Mouse (Mus musculus): ENCODE results near the gene Slc34a3. TPM values are rescaled to one million over a fixed set of nuclear protein-coding genes. Genes with fewer than 3 reads are reported as not detected.

Slc34a3 gene
- polyA plus RNA-seq, 1 experiment from 2014 or later: not detected

DNA sequence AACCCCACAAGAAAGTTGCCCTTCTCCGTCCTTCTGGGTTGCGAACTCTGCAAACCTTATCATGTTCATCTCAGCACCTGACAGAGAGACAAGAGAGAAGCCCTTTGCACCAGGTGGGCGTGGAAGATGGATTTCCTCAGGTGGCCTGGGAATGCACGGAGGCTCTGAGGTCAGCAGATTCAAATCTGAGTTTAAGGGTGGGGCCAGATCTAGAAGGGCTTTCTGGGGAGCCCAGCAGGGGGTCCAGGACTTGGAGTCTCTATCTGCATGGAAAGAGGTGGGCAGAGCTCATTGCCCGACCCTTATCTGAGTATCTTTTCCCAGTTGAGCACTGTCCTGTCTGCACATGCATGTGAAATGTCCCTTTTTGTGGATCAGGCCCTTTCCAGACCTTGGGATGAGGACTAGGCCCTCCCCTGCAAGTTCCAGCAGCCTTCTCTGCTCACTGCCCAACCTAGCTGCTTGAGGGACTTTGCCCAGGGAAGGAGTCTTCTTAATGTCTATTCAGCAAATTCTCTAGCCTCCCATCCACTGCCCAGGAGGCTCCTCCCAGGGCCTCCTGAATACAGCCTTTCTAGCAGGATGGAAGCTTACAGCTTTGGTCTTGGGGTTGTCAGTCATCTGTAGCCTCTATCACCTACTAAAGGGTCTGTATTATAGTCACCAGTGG, 522 bp upstream of the Slc34a3 start:
- Histone ChIP-seq H3K4me2 (replicated peaks) (no peak overlapping the region), H3K27ac (replicated peaks) (no peak overlapping the region), H3K9me3 (no peaks in the 10 kb centered on the region), H3K9ac (replicated peaks) (no peak overlapping the region), H3K27me3 (peaks cover 5% of the 10 kb centered on the region; the same call in 1 of the 2 replicates), H3K36me3 (no peaks in the 10 kb centered on the region), H3K4me3 (no peak overlapping the region), H3K4me1 (no peaks in the 10 kb centered on the region)
- WGBS: 78% methylated on average over 5 of the region's 5 CpGs
- no peak for ATAC-seq (replicated peaks)

DNA sequence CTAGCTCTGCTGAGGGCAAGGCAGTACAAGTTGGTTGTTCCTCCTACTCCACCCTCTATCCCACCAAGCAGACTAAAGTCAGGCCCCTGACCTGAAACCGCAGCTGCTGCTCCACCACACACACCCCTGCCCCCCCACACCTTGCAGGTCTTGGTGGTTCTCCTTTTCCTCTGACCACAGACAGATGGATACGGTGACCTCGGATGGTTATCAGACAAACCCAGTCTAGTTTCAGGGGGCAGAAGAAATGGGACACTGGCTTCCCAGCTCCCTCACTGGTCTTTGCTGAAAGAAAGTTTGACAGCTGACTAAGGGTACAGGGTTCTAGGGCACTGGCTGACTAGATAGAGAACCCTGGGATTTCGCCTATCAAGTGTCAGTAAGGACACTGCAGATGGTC, 743 bp downstream of the Slc34a3 start:
- Histone ChIP-seq H3K4me1 (peaks cover 6% of the 10 kb centered on the region; the same call in 1 of the 2 replicates), H3K4me2 (replicated peaks) (no peak overlapping the region), H3K4me3 (no peak overlapping the region), H3K27me3 (peaks cover 5% of the 10 kb centered on the region; the same call in 1 of the 2 replicates), H3K36me3 (no peaks in the 10 kb centered on the region), H3K9ac (replicated peaks) (no peak overlapping the region), H3K9me3 (no peaks in the 10 kb centered on the region), H3K27ac (replicated peaks) (no peak overlapping the region)
- no peak for ATAC-seq (replicated peaks)
- WGBS: 75% methylated on average over 4 of the region's 4 CpGs

- Histone ChIP-seq H3K4me2 (replicated peaks) (no peak overlapping the region), H3K36me3 (no peaks in the 10 kb centered on the region), H3K9me3 (no peaks in the 10 kb centered on the region), H3K27me3 (no peaks in the 10 kb centered on the region), H3K27ac (replicated peaks) (no peak overlapping the region), H3K4me1 (peaks cover 8% of the 10 kb centered on the region; the same call in 1 of the 2 replicates), H3K4me3 (no peak overlapping the region), H3K9ac (replicated peaks) (no peak overlapping the region)
- WGBS: 53% methylated on average over 12 of the region's 12 CpGs
- ATAC-seq (replicated peaks): no peak
Observed at GRCm38 (mm10) chr2:25231038-25231437, 3.1 kb downstream of the Slc34a3 start.

DNA sequence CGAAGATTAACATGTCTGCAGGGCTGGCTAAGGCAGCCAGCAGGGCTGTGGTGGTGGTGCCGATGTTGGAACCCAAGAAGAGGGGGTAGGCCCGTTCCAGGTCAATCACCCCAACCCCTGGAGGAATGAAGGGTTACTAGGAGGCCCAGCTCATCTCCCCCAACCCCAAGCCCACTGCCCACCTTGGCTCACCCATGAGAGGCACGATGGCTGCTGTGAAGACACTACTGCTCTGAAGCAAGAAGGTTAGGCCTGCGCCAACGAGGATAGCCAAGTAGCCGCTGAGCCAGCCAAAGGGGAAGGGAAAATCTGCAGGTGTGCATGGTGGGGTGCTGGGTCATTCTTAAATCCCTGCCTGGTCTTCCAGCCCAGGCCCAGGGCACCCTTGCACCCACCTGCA, 3.6 kb downstream of the Slc34a3 start:
- no peak overlapping the region for H3K9ac ChIP-seq (replicated peaks)
- H3K36me3 ChIP-seq: no peaks in the 10 kb centered on the region
- 90% methylated on average over 7 of the region's 7 CpGs for WGBS
- no peak overlapping the region for H3K27ac ChIP-seq (replicated peaks)
- no peak overlapping the region for H3K4me3 ChIP-seq
- H3K4me2 ChIP-seq (replicated peaks): no peak overlapping the region
- ATAC-seq (replicated peaks): no peak
- no peaks in the 10 kb centered on the region for H3K9me3 ChIP-seq
- peaks cover 13% of the 10 kb centered on the region for H3K4me1 ChIP-seq
- H3K27me3 ChIP-seq: no peaks in the 10 kb centered on the region

- H3K27me3 ChIP-seq: no peaks in the 10 kb centered on the region
- no peak overlapping the region for H3K4me2 ChIP-seq (replicated peaks)
- no peak for ATAC-seq (replicated peaks)
- no peak overlapping the region for H3K4me3 ChIP-seq
- 82% methylated on average over 5 of the region's 5 CpGs for WGBS
- H3K36me3 ChIP-seq: no peaks in the 10 kb centered on the region
- no peak overlapping the region for H3K9ac ChIP-seq (replicated peaks)
- H3K4me1 ChIP-seq: peaks cover 17% of the 10 kb centered on the region
- H3K9me3 ChIP-seq: no peaks in the 10 kb centered on the region
- H3K27ac ChIP-seq (replicated peaks): no peak overlapping the region
Observed at GRCm38 (mm10) chr2:25229582-25229981, 4.6 kb downstream of the Slc34a3 start.

DNA sequence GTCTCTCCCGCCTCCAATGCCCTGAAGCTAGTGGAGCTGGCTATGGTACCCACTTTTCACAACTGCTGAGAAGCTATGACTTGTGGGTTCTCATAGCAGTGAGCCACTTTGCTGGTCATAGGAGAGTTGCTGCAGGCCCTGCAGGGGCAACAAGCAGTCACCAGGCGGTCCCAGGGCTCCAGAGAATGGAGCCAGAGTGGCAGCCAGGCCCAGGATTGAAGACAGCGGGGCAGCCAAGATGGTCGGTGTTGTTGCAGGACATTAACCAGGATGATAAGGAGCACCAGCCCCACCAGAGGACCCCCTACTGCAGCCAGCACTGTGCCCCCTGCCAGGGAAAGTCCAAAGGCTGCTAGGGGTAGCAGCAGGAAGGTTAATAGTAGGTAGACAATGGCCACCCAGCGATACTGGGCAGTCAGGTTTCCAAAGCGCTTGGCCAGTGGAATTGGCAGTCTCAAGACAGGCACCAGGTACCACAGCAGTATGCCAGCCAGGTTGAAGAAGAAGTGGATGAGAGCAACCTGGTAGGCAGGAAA, 5.1 kb downstream of the Slc34a3 start:
- Histone ChIP-seq H3K27me3 (no peaks in the 10 kb centered on the region), H3K27ac (replicated peaks) (0 out of 2 replicates have a peak overlapping the region, but pooled peaks have one; percentile 72), H3K4me2 (replicated peaks) (peak overlapping the region; percentile 36; the same call in 1 of the 2 replicates), H3K9ac (replicated peaks) (no peak overlapping the region), H3K36me3 (no peaks in the 10 kb centered on the region), H3K4me3 (no peak overlapping the region), H3K9me3 (no peaks in the 10 kb centered on the region), H3K4me1 (peaks cover 17% of the 10 kb centered on the region)
- no peak for ATAC-seq (replicated peaks)
- 71% methylated on average over 6 of the region's 6 CpGs for WGBS

GRCm38 (mm10) chr2:25228431-25228889, 5.7 kb downstream of the Slc34a3 start:
- Histone ChIP-seq H3K27ac (replicated peaks) (peak overlapping the region; percentile 72), H3K9ac (replicated peaks) (peak overlapping the region; percentile 26; the same call in 1 of the 2 replicates), H3K9me3 (no peaks in the 10 kb centered on the region), H3K27me3 (no peaks in the 10 kb centered on the region), H3K36me3 (no peaks in the 10 kb centered on the region), H3K4me3 (peak overlapping the region; percentile 16), H3K4me1 (peaks cover 21% of the 10 kb centered on the region), H3K4me2 (replicated peaks) (peak overlapping the region; percentile 36)
- ATAC-seq (replicated peaks): no peak
- WGBS: under 1% methylated on average over 7 of the region's 7 CpGs

DNA sequence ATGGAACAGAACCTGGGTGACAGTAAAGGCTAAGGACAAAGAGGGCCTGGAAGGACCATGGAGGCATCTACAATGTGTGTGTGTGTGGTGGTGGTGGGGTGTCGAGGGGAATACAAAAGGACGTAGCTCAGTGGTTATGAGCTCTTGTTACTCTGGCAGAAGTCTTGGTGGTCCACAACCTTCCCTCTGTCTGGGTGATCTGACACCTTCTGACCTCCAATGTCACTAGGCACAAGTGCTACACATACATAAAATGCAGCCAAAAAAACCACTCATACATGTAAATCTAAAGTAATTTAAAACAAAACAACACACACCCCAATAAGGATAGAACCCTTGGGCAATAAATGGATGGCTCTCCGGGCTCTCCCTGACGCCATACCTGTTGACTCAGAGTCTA, 6.8 kb downstream of the Slc34a3 start:
- Histone ChIP-seq H3K9me3 (no peaks in the 10 kb centered on the region), H3K4me1 (peaks cover 25% of the 10 kb centered on the region), H3K27me3 (no peaks in the 10 kb centered on the region), H3K27ac (replicated peaks) (no peak overlapping the region), H3K9ac (replicated peaks) (no peak overlapping the region), H3K4me2 (replicated peaks) (no peak overlapping the region), H3K36me3 (no peaks in the 10 kb centered on the region), H3K4me3 (no peak overlapping the region)
- no peak for ATAC-seq (replicated peaks)
- WGBS: 92% methylated on average over 4 of the region's 4 CpGs

- Histone ChIP-seq H3K4me1 (peaks cover 25% of the 10 kb centered on the region), H3K27me3 (no peaks in the 10 kb centered on the region), H3K9ac (replicated peaks) (no peak overlapping the region), H3K27ac (replicated peaks) (no peak overlapping the region), H3K9me3 (no peaks in the 10 kb centered on the region), H3K4me2 (replicated peaks) (no peak overlapping the region), H3K36me3 (peaks cover 1% of the 10 kb centered on the region; the same call in 1 of the 2 replicates), H3K4me3 (no peak overlapping the region)
- ATAC-seq (replicated peaks): no peak
- WGBS: 87% methylated on average over 5 of the region's 5 CpGs
Observed at GRCm38 (mm10) chr2:25226864-25227263, 7.3 kb downstream of the Slc34a3 start.

GRCm38 (mm10) chr2:25225811-25226379, 8.3 kb downstream of the Slc34a3 start:
- H3K9me3 ChIP-seq: no peaks in the 10 kb centered on the region
- peak overlapping the region; percentile 69; the same call in 1 of the 2 replicates for H3K4me3 ChIP-seq
- peaks cover 4% of the 10 kb centered on the region; the same call in 1 of the 2 replicates for H3K36me3 ChIP-seq
- ATAC-seq (replicated peaks): no peak
- 0 out of 2 replicates have a peak overlapping the region, but pooled peaks have one; percentile 69 for H3K9ac ChIP-seq (replicated peaks)
- peaks cover 25% of the 10 kb centered on the region for H3K4me1 ChIP-seq
- H3K27ac ChIP-seq (replicated peaks): peak overlapping the region; percentile 99
- WGBS: 77% methylated on average over 8 of the region's 8 CpGs
- H3K27me3 ChIP-seq: no peaks in the 10 kb centered on the region
- H3K4me2 ChIP-seq (replicated peaks): peak overlapping the region; percentile 45

DNA sequence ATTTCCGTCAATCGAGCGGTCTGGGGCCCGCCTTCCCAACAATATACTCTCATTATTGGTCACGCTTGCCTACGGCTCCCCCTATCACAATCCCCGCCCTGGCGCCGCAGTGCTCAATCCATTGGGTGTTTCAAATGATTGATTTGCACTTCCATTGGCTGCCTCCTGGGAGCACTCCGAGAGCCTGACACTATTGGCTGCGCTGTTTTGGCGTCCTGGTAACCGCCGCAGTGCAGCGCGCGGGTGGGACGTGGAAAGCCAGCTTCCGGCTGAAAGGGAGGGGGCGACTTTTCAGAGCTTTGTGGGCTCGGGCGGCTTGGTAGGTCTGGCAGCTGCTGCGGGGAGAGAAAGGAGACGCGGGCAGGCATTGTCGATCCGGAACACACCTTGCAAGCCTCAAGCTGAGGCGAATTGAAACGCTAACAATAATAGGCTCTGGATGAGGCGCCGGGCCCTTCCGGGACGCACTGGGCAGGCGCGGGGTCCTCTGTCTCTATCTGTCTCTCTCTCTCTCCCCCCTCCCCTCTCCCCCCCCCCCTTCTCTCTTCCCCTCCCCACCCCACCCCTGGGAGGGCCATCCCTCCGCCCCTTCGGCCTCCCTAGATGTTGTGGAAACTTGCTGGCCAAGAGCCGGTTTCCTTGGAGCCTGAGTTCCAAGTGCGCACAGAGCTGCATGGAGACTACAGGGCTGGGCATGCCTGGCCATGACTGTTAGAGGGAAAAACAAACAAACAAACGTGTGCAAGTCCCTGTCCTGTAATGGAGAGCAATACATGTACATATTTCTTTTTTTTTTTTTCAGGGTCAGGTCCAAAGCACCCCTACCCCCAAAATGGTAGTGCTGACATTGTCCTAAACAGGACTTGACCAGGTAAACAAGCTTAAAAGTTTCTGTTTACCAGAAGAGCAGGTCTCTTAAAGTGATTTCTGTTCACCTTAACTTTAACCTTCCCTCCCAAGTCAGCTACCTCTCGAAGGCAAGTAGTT, 9.1 kb downstream of the Slc34a3 start:
- Histone ChIP-seq H3K27ac (replicated peaks) (peak overlapping the region; percentile 99), H3K27me3 (no peaks in the 10 kb centered on the region), H3K4me1 (peaks cover 25% of the 10 kb centered on the region), H3K4me3 (peak overlapping the region; percentile 69), H3K4me2 (replicated peaks) (peak overlapping the region; percentile 45), H3K9ac (replicated peaks) (peak overlapping the region; percentile 69), H3K9me3 (no peaks in the 10 kb centered on the region), H3K36me3 (peaks cover 4% of the 10 kb centered on the region; the same call in 1 of the 2 replicates)
- ATAC-seq (replicated peaks): peak; percentile 98
- 1% methylated on average over 41 of the region's 41 CpGs for WGBS
